Mouse (Mus musculus) bone marrow, adult 2 months (tissue): ENCODE data around the gene Ephb2.

Source experiments
- CTCF ChIP-seq: fragments of 200-500 bp; IDR thresholded peaks from 2 replicates; pipeline ENCODE4 v1.5.1; 2011; ENCODE audit warnings: low read length, control low read depth; ENCODE audit not compliant: control insufficient read depth, insufficient read depth
- POLR2A ChIP-seq: fragments of 200-500 bp; IDR thresholded peaks from 2 replicates; pipeline ENCODE4 v1.6.1; 2011; ENCODE audit warnings: low read depth, mild to moderate bottlenecking, control low read depth, low read length, borderline replicate concordance; ENCODE audit not compliant: control insufficient read depth

GRCm38 (mm10) chr4:136751355-136752020, 84.3 kb downstream of the Ephb2 start:
- no peak for TF ChIP-seq CTCF
- no peak for TF ChIP-seq POLR2A
